Mouse (Mus musculus): Measurements from ENCODE around the gene Mapkap1. TPM values are rescaled to one million over a fixed set of nuclear protein-coding genes. Genes with fewer than 3 reads are reported as not detected.

The Mapkap1 gene
- total and polyA plus RNA-seq, 3 experiments: 39.4 to 45.8 (median 40.7) TPM

GRCm38 (mm10) chr2:34436321-34436720 is 29.8 kb downstream of the Mapkap1 start:
- H3K27me3 ChIP-seq (replicated peaks): no peaks in the 10 kb centered on the region
- dilution Hi-C loops (cut with MboI; ENCODE audit: extremely low pct_ligation_motif_present, extremely low pct_unique_long_range_greater_than_20kb, low sequenced_read_pairs) (no loop called here), in situ Hi-C loops (cut with MboI; ENCODE audit: low pct_ligation_motif_present, low pct_unique_long_range_greater_than_20kb, low sequenced_read_pairs) (no loop called here)
- no peaks in the 10 kb centered on the region for H3K9me3 ChIP-seq (replicated peaks; ENCODE audit: low read length)
- DNase-seq (ENCODE audit: extremely low read depth): no peak
- no peaks in the 10 kb centered on the region for H3K4me1 ChIP-seq (ENCODE audit: control insufficient read depth in 1 of 2, insufficient read depth in 2 of 2)
- no peak for TF ChIP-seq SMC3 (IDR thresholded peaks at IDR 0.05; ENCODE audit: low read depth, low read length)
- no peak for TF ChIP-seq IRF4 (IDR thresholded peaks at IDR 0.05; ENCODE audit: low read depth, low read length)
- TF ChIP-seq RCOR1 (conservative IDR thresholded peaks at IDR 0.05; ENCODE audit: low read depth, low read length): no peak
- TF ChIP-seq JUN (IDR thresholded peaks at IDR 0.05; ENCODE audit: insufficient read depth, low read depth, low read length): no peak
- TF ChIP-seq TCF12 (IDR thresholded peaks at IDR 0.05; ENCODE audit: low read depth, low read length): no peak
- TF ChIP-seq MAZ (IDR thresholded peaks at IDR 0.05; ENCODE audit: low read depth, low read length): no peak
- no peak for TF ChIP-seq ZKSCAN1 (IDR thresholded peaks at IDR 0.05; ENCODE audit: borderline replicate concordance, low read depth, low read length)
- H3K27ac ChIP-seq (ENCODE audit: insufficient read depth, low read depth): no peak overlapping the region
- H3K4me3 ChIP-seq (replicated peaks in 1 of 3; ENCODE audit: low read depth in 2 of 3, low read length in 2 of 3, poor library complexity in 1 of 3): no peak overlapping the region
- no peaks in the 10 kb centered on the region for H3K79me2 ChIP-seq (replicated peaks; ENCODE audit: control insufficient read depth, extremely low read depth, insufficient read depth, poor library complexity, severe bottlenecking)
- H3K36me3 ChIP-seq (replicated peaks in 1 of 2; ENCODE audit: control insufficient read depth in 1 of 2, insufficient read depth in 1 of 2, low read length in 1 of 2): peaks cover 7 to 43% of the 10 kb centered on the region in 2 experiments
- H3K9ac ChIP-seq (ENCODE audit: insufficient read depth, low read depth): no peak overlapping the region
- H3K4me2 ChIP-seq (ENCODE audit: insufficient read depth, low read depth, poor library complexity, severe bottlenecking): no peak overlapping the region

- H3K27me3 ChIP-seq (replicated peaks): no peaks in the 10 kb centered on the region
- no peak for DNase-seq (ENCODE audit: extremely low read depth)
- H3K4me1 ChIP-seq (ENCODE audit: control insufficient read depth in 1 of 2, insufficient read depth in 2 of 2): 0 out of 4 replicates have a peak, but pooled peaks cover 0 to 2% of the 10 kb centered on the region in 2 experiments
- no peaks in the 10 kb centered on the region for H3K9me3 ChIP-seq (replicated peaks; ENCODE audit: low read length)
- no peaks in the 10 kb centered on the region for H3K79me2 ChIP-seq (replicated peaks; ENCODE audit: control insufficient read depth, extremely low read depth, insufficient read depth, poor library complexity, severe bottlenecking)
- H3K9ac ChIP-seq (ENCODE audit: insufficient read depth, low read depth): no peak overlapping the region
- in situ Hi-C loops (cut with MboI; ENCODE audit: low pct_ligation_motif_present, low pct_unique_long_range_greater_than_20kb, low sequenced_read_pairs) (no loop called here), dilution Hi-C loops (cut with MboI; ENCODE audit: extremely low pct_ligation_motif_present, extremely low pct_unique_long_range_greater_than_20kb, low sequenced_read_pairs) (no loop called here)
- no peak overlapping the region for H3K27ac ChIP-seq (ENCODE audit: insufficient read depth, low read depth)
- H3K4me3 ChIP-seq (replicated peaks in 1 of 3; ENCODE audit: low read depth in 2 of 3, low read length in 2 of 3, poor library complexity in 1 of 3): no peak overlapping the region
- peaks cover 0 to 46% of the 10 kb centered on the region in 2 experiments for H3K36me3 ChIP-seq (replicated peaks in 1 of 2; ENCODE audit: control insufficient read depth in 1 of 2, insufficient read depth in 1 of 2, low read length in 1 of 2)
- TF ChIP-seq CTCF (conservative IDR thresholded peaks at IDR 0.05 in 1 of 2, IDR thresholded peaks at IDR 0.05 in 1 of 2; ENCODE audit: low read depth in 2 of 2, low read length in 2 of 2): no peak
- TF ChIP-seq USF1 (IDR thresholded peaks at IDR 0.05; ENCODE audit: low read depth, low read length): no peak
- no peak for TF ChIP-seq HCFC1 (IDR thresholded peaks at IDR 0.05; ENCODE audit: low read depth, low read length)
- TF ChIP-seq RCOR1 (conservative IDR thresholded peaks at IDR 0.05; ENCODE audit: low read depth, low read length): no peak
- no peak for TF ChIP-seq MAFK (IDR thresholded peaks at IDR 0.05; ENCODE audit: insufficient replicate concordance, low read length)
- TF ChIP-seq NRF1 (IDR thresholded peaks at IDR 0.05; ENCODE audit: low read depth, low read length): no peak
- no peak for TF ChIP-seq ZKSCAN1 (IDR thresholded peaks at IDR 0.05; ENCODE audit: borderline replicate concordance, low read depth, low read length)
- no peak for TF ChIP-seq MAZ (IDR thresholded peaks at IDR 0.05; ENCODE audit: low read depth, low read length)
- no peak for TF ChIP-seq TBP (conservative IDR thresholded peaks at IDR 0.05; ENCODE audit: low read depth, low read length)
- TF ChIP-seq JUND (conservative IDR thresholded peaks at IDR 0.05; ENCODE audit: low read depth, low read length): no peak
- no peak for TF ChIP-seq CHD1 (IDR thresholded peaks at IDR 0.05; ENCODE audit: low read depth, low read length)
- TF ChIP-seq UBTF (IDR thresholded peaks at IDR 0.05; ENCODE audit: low read depth, low read length): no peak
- no peak for TF ChIP-seq ZC3H11A (IDR thresholded peaks at IDR 0.05; ENCODE audit: low read depth, low read length)
- no peak for TF ChIP-seq E2F4 (IDR thresholded peaks at IDR 0.05; ENCODE audit: insufficient replicate concordance, low read depth, low read length)
- TF ChIP-seq EP300 (IDR thresholded peaks at IDR 0.05; ENCODE audit: low read length): no peak
- no peak for TF ChIP-seq CHD2 (IDR thresholded peaks at IDR 0.05; ENCODE audit: low read length)
- no peak for TF ChIP-seq MXI1 (IDR thresholded peaks at IDR 0.05; ENCODE audit: low read depth, low read length)
- no peak for TF ChIP-seq ETS1 (conservative IDR thresholded peaks at IDR 0.05; ENCODE audit: low read depth, low read length)
- no peak for TF ChIP-seq ZNF384 (IDR thresholded peaks at IDR 0.05; ENCODE audit: low read depth, low read length)
- no peak overlapping the region for H3K4me2 ChIP-seq (ENCODE audit: insufficient read depth, low read depth, poor library complexity, severe bottlenecking)
Measured at GRCm38 (mm10) chr2:34448756-34449155, 42.2 kb downstream of the Mapkap1 start.

All from CH12.LX (cell line).